Mouse (Mus musculus) stomach, postnatal 0 days (tissue): ENCODE results near the gene Rpl27a.

Experiments used
- CTCF ChIP-seq: IDR thresholded peaks from 2 replicates; pipeline ENCODE4 v1.5.1; 2016; ENCODE audit warnings: antibody characterized with exemption, low read depth, mild to moderate bottlenecking, moderate library complexity
- EP300 ChIP-seq: optimal IDR thresholded peaks from 2 replicates; pipeline ENCODE3; 2016; ENCODE audit warnings: antibody characterized with exemption

DNA sequence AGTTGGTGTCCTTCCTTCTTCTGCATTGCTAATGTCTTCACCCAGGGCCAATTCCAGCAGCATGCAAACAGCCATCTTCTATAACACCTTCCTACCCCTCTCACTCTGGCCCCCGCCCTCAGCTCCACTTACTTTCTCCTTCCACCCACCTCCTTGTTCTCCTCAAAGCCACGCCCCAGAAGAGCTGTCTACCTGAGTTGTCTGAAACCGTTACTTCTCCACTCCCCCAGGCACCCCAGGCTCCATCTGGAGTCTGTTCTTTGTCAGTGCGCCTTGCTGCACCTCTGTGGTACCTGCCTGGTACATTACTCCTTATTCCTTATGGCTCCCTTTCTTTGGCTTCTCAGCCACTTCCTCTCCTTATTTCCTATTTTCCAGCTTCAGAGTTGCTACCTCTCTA is 14.2 kb downstream of the Rpl27a start:
- peak; percentile 20; the same call in 1 of the 2 replicates for TF ChIP-seq CTCF
- no peak for TF ChIP-seq EP300
